Mouse (Mus musculus): ENCODE results near the gene Apom. TPM values are rescaled to one million over a fixed set of nuclear protein-coding genes. Genes with fewer than 3 reads are reported as not detected.

Apom gene
- polyA plus RNA-seq, 1 experiment from 2014 or later: 1.4 TPM

GRCm38 (mm10) chr17:35097164-35097655 lies 34.6 kb downstream of the Apom start:
- no peak overlapping the region for H3K9ac ChIP-seq (ENCODE audit: low read length)
- WGBS: 87% methylated on average over 12 of the region's 12 CpGs
- no peak overlapping the region for H3K4me3 ChIP-seq (ENCODE audit: low read length)
- no peak for ATAC-seq (ENCODE audit: low read depth)
- H3K4me1 ChIP-seq (replicated peaks; ENCODE audit: control insufficient read depth, insufficient read depth, low read length): no peaks in the 10 kb centered on the region
- peaks cover 52% of the 10 kb centered on the region for H3K36me3 ChIP-seq (ENCODE audit: control insufficient read depth, insufficient read depth, low read length)
- no peak overlapping the region for H3K4me2 ChIP-seq (ENCODE audit: low read depth, low read length)
- no peaks in the 10 kb centered on the region for H3K9me3 ChIP-seq (ENCODE audit: control insufficient read depth, low read length)
- no peak overlapping the region for H3K27ac ChIP-seq (ENCODE audit: low read length)
- H3K27me3 ChIP-seq (ENCODE audit: control insufficient read depth, insufficient read depth, low read depth, low read length): no peaks in the 10 kb centered on the region

- Histone ChIP-seq H3K36me3 (ENCODE audit: control insufficient read depth, insufficient read depth, low read length) (peaks cover 49% of the 10 kb centered on the region), H3K27ac (ENCODE audit: low read length) (no peak overlapping the region), H3K9me3 (ENCODE audit: control insufficient read depth, low read length) (no peaks in the 10 kb centered on the region), H3K9ac (ENCODE audit: low read length) (no peak overlapping the region), H3K4me3 (ENCODE audit: low read length) (no peak overlapping the region), H3K4me2 (ENCODE audit: low read depth, low read length) (no peak overlapping the region), H3K4me1 (replicated peaks; ENCODE audit: control insufficient read depth, insufficient read depth, low read length) (no peaks in the 10 kb centered on the region), H3K27me3 (ENCODE audit: control insufficient read depth, insufficient read depth, low read depth, low read length) (no peaks in the 10 kb centered on the region)
- no peak for ATAC-seq (ENCODE audit: low read depth)
- WGBS: 83% methylated on average over 12 of the region's 12 CpGs
These were observed 35.3 kb downstream of the Apom start for GRCm38 (mm10) chr17:35096597-35096996.

- H3K9me3 ChIP-seq (ENCODE audit: control insufficient read depth, low read length): no peaks in the 10 kb centered on the region
- no peak for ATAC-seq (ENCODE audit: low read depth)
- H3K27ac ChIP-seq (ENCODE audit: low read length): no peak overlapping the region
- no peak overlapping the region for H3K9ac ChIP-seq (ENCODE audit: low read length)
- no peaks in the 10 kb centered on the region for H3K27me3 ChIP-seq (ENCODE audit: control insufficient read depth, insufficient read depth, low read depth, low read length)
- peaks cover 43% of the 10 kb centered on the region for H3K36me3 ChIP-seq (ENCODE audit: control insufficient read depth, insufficient read depth, low read length)
- no peak overlapping the region for H3K4me3 ChIP-seq (ENCODE audit: low read length)
- no peak overlapping the region for H3K4me2 ChIP-seq (ENCODE audit: low read depth, low read length)
- WGBS: 89% methylated on average over 15 of the region's 15 CpGs
- H3K4me1 ChIP-seq (replicated peaks; ENCODE audit: control insufficient read depth, insufficient read depth, low read length): peaks cover 8% of the 10 kb centered on the region
These were observed 37.1 kb downstream of the Apom start for GRCm38 (mm10) chr17:35094475-35095365.

- ATAC-seq (ENCODE audit: low read depth): no peak
- Histone ChIP-seq H3K4me2 (ENCODE audit: low read depth, low read length) (no peak overlapping the region), H3K9ac (ENCODE audit: low read length) (no peak overlapping the region), H3K4me3 (ENCODE audit: low read length) (no peak overlapping the region), H3K36me3 (ENCODE audit: control insufficient read depth, insufficient read depth, low read length) (peaks cover 33% of the 10 kb centered on the region), H3K4me1 (replicated peaks; ENCODE audit: control insufficient read depth, insufficient read depth, low read length) (peaks cover 8% of the 10 kb centered on the region), H3K9me3 (ENCODE audit: control insufficient read depth, low read length) (no peaks in the 10 kb centered on the region), H3K27ac (ENCODE audit: low read length) (no peak overlapping the region), H3K27me3 (ENCODE audit: control insufficient read depth, insufficient read depth, low read depth, low read length) (no peaks in the 10 kb centered on the region)
- 86% methylated on average over 14 of the region's 14 CpGs for WGBS
These were observed 39.2 kb downstream of the Apom start for GRCm38 (mm10) chr17:35092403-35093198.

- Histone ChIP-seq H3K4me3 (ENCODE audit: low read length) (peak overlapping the region; percentile 74), H3K4me1 (replicated peaks; ENCODE audit: control insufficient read depth, insufficient read depth, low read length) (peaks cover 8% of the 10 kb centered on the region), H3K9ac (ENCODE audit: low read length) (peak overlapping the region; percentile 96), H3K36me3 (ENCODE audit: control insufficient read depth, insufficient read depth, low read length) (peaks cover 23% of the 10 kb centered on the region), H3K27me3 (ENCODE audit: control insufficient read depth, insufficient read depth, low read depth, low read length) (no peaks in the 10 kb centered on the region), H3K27ac (ENCODE audit: low read length) (peak overlapping the region; percentile 97), H3K9me3 (ENCODE audit: control insufficient read depth, low read length) (no peaks in the 10 kb centered on the region), H3K4me2 (ENCODE audit: low read depth, low read length) (peak overlapping the region; percentile 55)
- no peak for ATAC-seq (ENCODE audit: low read depth)
- 62% methylated on average over 8 of the region's 8 CpGs for WGBS
These were observed 41.5 kb downstream of the Apom start for GRCm38 (mm10) chr17:35090166-35090932.

- peak within 1 kb of the TSS; percentile 55 for H3K4me2 ChIP-seq (ENCODE audit: low read depth, low read length)
- no peaks in the 10 kb centered on the region for H3K9me3 ChIP-seq (ENCODE audit: control insufficient read depth, low read length)
- peak within 1 kb of the TSS; percentile 97 for H3K27ac ChIP-seq (ENCODE audit: low read length)
- H3K9ac ChIP-seq (ENCODE audit: low read length): peak within 1 kb of the TSS; percentile 96
- peaks cover 15% of the 10 kb centered on the region for H3K36me3 ChIP-seq (ENCODE audit: control insufficient read depth, insufficient read depth, low read length)
- no peaks in the 10 kb centered on the region for H3K27me3 ChIP-seq (ENCODE audit: control insufficient read depth, insufficient read depth, low read depth, low read length)
- 2% methylated on average over 67 of the region's 67 CpGs for whole genome bisulfite sequencing
- ATAC-seq (ENCODE audit: low read depth): peak; percentile 99
- H3K4me1 ChIP-seq (replicated peaks; ENCODE audit: control insufficient read depth, insufficient read depth, low read length): peaks cover 8% of the 10 kb centered on the region
- H3K4me3 ChIP-seq (ENCODE audit: low read length): peak within 1 kb of the TSS; percentile 74
These were observed 42.8 kb downstream of the Apom start, which contains the start of gene Abhd16a for GRCm38 (mm10) chr17:35088825-35089644. Gene Abhd16a (plus strand): TSS chr17:35089263.

- ATAC-seq (ENCODE audit: low read depth): no peak
- Histone ChIP-seq H3K9ac (ENCODE audit: low read length) (no peak overlapping the region), H3K27ac (ENCODE audit: low read length) (no peak overlapping the region), H3K36me3 (ENCODE audit: control insufficient read depth, insufficient read depth, low read length) (peaks cover 13% of the 10 kb centered on the region), H3K4me2 (ENCODE audit: low read depth, low read length) (no peak overlapping the region), H3K4me3 (ENCODE audit: low read length) (no peak overlapping the region), H3K9me3 (ENCODE audit: control insufficient read depth, low read length) (no peaks in the 10 kb centered on the region), H3K4me1 (replicated peaks; ENCODE audit: control insufficient read depth, insufficient read depth, low read length) (peaks cover 8% of the 10 kb centered on the region), H3K27me3 (ENCODE audit: control insufficient read depth, insufficient read depth, low read depth, low read length) (no peaks in the 10 kb centered on the region)
- 25% methylated on average over 2 of the region's 2 CpGs for WGBS
These were observed 43.7 kb downstream of the Apom start for GRCm38 (mm10) chr17:35088151-35088550.

- 65% methylated on average over 7 of the region's 7 CpGs for WGBS
- no peak for ATAC-seq (ENCODE audit: low read depth)
- Histone ChIP-seq H3K4me1 (replicated peaks; ENCODE audit: control insufficient read depth, insufficient read depth, low read length) (peaks cover 5% of the 10 kb centered on the region), H3K9me3 (ENCODE audit: control insufficient read depth, low read length) (no peaks in the 10 kb centered on the region), H3K27ac (ENCODE audit: low read length) (no peak within 1 kb of the TSS), H3K4me2 (ENCODE audit: low read depth, low read length) (no peak within 1 kb of the TSS), H3K9ac (ENCODE audit: low read length) (no peak within 1 kb of the TSS), H3K27me3 (ENCODE audit: control insufficient read depth, insufficient read depth, low read depth, low read length) (no peaks in the 10 kb centered on the region), H3K4me3 (ENCODE audit: low read length) (no peak within 1 kb of the TSS), H3K36me3 (ENCODE audit: control insufficient read depth, insufficient read depth, low read length) (no peaks in the 10 kb centered on the region)
These were observed 46.5 kb downstream of the Apom start, which contains the start of gene Ly6g6f for GRCm38 (mm10) chr17:35085208-35085865. Gene Ly6g6f (minus strand): TSS chr17:35085610.

Data from lung, embryonic 16.5 days (tissue).